11 mouse cellular contexts compared by ENCODE assay signal in the genomic region with DNA sequence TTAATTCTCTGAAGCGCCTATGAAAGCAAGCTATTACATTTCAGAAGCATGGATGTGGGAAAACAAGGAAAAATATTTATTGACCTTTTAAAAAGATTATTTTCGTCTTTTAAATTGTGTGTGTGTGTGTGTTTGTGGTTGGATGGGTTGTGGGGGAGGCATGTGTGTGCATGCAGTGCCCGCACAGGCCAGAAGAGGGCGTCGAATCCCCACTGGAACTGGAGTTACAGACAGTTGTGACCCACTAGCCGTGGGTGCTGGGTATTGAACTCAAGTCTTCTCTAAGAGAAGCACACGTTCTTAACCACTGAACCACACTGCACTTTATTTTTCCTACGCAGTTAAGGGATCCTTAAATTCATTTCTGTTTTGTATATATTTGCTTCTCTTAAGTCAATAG. TPM values are rescaled to one million over a fixed set of nuclear protein-coding genes. Genes with fewer than 3 reads are reported as not detected.
DNase-seq lines count a peak whose midpoint lies in the region; ATAC-seq and TF ChIP-seq lines count a peak whose summit lies in the region.
"Had no signal": no experiment of that assay in that cellular context is flagged by ENCODE, and none has a peak within 500 bp of the region (broad histone marks: within the 10 kb centered on the region; RNA-seq: fewer than 3 reads in every experiment).

No protein-coding gene starts in this region.

- no peak overlapping the region for H3K27ac ChIP-seq in cerebellum, adult 2 months (ENCODE audit: insufficient read depth, low read length)
- no peak overlapping the region for H3K27ac ChIP-seq in lung, embryonic 14.5 days (ENCODE audit: low read depth)
- H3K27ac ChIP-seq: midbrain, embryonic 12.5 days had no signal

- H3K9ac ChIP-seq in lung, embryonic 14.5 days = no peak overlapping the region
- H3K9ac ChIP-seq: midbrain, embryonic 12.5 days had no signal

- WGBS in cerebellum, adult 2 months = 65% methylated on average over 8 of the region's 8 CpGs
- WGBS in lung, embryonic 14.5 days = 58% methylated on average over 8 of the region's 8 CpGs

- no peaks in the 10 kb centered on the region for H3K27me3 ChIP-seq in cerebellum, adult 2 months (ENCODE audit: control insufficient read depth, insufficient read depth, low read length)
- no peaks in the 10 kb centered on the region for H3K27me3 ChIP-seq in lung, embryonic 14.5 days (ENCODE audit: insufficient read depth, low read length)
- no peaks in the 10 kb centered on the region for H3K27me3 ChIP-seq in myocyte (ENCODE audit: control insufficient read depth, insufficient read depth, insufficient read length)

- DNase-seq in cerebellum, adult 2 months = no peak
- DNase-seq in cerebellum, adult 11-12 months = no peak
- DNase-seq in lung, embryonic 14.5 days = peak; percentile 35
- DNase-seq in lung, postnatal 25 days (ENCODE audit: low spot score) = no peak
- peak; percentile 36 for DNase-seq in MN1 (ENCODE audit: low spot score)
- no peak for DNase-seq in gastrocnemius, postnatal 4 days (ENCODE audit: low spot score in 2 of 2)

- H3K4me3 ChIP-seq in cerebellum, adult 2 months (replicated peaks; ENCODE audit: insufficient read depth, low read depth, low read length) = no peak overlapping the region
- no peak overlapping the region for H3K4me3 ChIP-seq in lung, embryonic 14.5 days (ENCODE audit: low read depth, low read length)
- no peak overlapping the region for H3K4me3 ChIP-seq in myocyte
- H3K4me3 ChIP-seq: midbrain, embryonic 12.5 days had no signal

- TF ChIP-seq POLR2A in cerebellum, adult 2 months (IDR thresholded peaks at IDR 0.05; ENCODE audit: borderline replicate concordance, insufficient read depth, low read length) = no peak
- no peak for TF ChIP-seq POLR2A in myocyte (IDR thresholded peaks at IDR 0.05; ENCODE audit: insufficient read length, low read depth)

- TF ChIP-seq CTCF in cerebellum, adult 2 months (IDR thresholded peaks at IDR 0.05; ENCODE audit: borderline replicate concordance, insufficient read depth, low read depth, low read length) = peak; percentile 32; the same call in 1 of the 2 replicates
- peak; percentile 51 for TF ChIP-seq CTCF in lung, embryonic 14.5 days (IDR thresholded peaks at IDR 0.05; ENCODE audit: low read depth)

- ATAC-seq in lung, embryonic 14.5 days (ENCODE audit: insufficient read depth) = no peak
- no peak for ATAC-seq in erythroblast, adult 5-6 weeks (replicated peaks; ENCODE audit: low FRiP score, poor library complexity, severe bottlenecking)

- H3K36me3 ChIP-seq in lung, embryonic 14.5 days (ENCODE audit: insufficient read depth) = no peaks in the 10 kb centered on the region
- H3K36me3 ChIP-seq in myocyte (ENCODE audit: control insufficient read depth, insufficient read depth) = no peaks in the 10 kb centered on the region
- H3K36me3 ChIP-seq: midbrain, embryonic 12.5 days had no signal

- H3K4me2 ChIP-seq in lung, embryonic 14.5 days = no peak overlapping the region
- H3K4me2 ChIP-seq in myocyte (ENCODE audit: low read depth) = peak overlapping the region; percentile 65
- H3K4me2 ChIP-seq: midbrain, embryonic 12.5 days had no signal

- H3ac ChIP-seq in myocyte (ENCODE audit: control insufficient read depth, insufficient read length) = no peak overlapping the region

- H3K79me2 ChIP-seq in myocyte (ENCODE audit: control insufficient read depth, insufficient read depth) = no peaks in the 10 kb centered on the region

- H3K9me3 ChIP-seq in lung, embryonic 14.5 days (ENCODE audit: low read depth, low read length) = no peaks in the 10 kb centered on the region
- H3K9me3 ChIP-seq: midbrain, embryonic 12.5 days had no signal

- H3K4me1 ChIP-seq in cerebellum, adult 2 months (ENCODE audit: control insufficient read depth, insufficient read depth, low read length) = no peaks in the 10 kb centered on the region
- H3K4me1 ChIP-seq in lung, embryonic 14.5 days (ENCODE audit: insufficient read depth) = no peaks in the 10 kb centered on the region

TF ChIP-seq in myocyte, 11 proteins besides CTCF, POLR2A, EP300 and RAD21:
- no peak for TF ChIP-seq MYOG (IDR thresholded peaks at IDR 0.05; ENCODE audit: control insufficient read depth in 1 of 3, insufficient read depth in 1 of 3, insufficient read length in 2 of 3, low read depth in 2 of 3)
- TF ChIP-seq POLR2AphosphoS2 (IDR thresholded peaks at IDR 0.05; ENCODE audit: insufficient read length, low read depth) = no peak
- TF ChIP-seq SRF (IDR thresholded peaks at IDR 0.05; ENCODE audit: control insufficient read depth, insufficient read length, low read depth) = no peak
- no peak for TF ChIP-seq USF1 (IDR thresholded peaks at IDR 0.05; ENCODE audit: low read depth)
- TF ChIP-seq MYOD1 (IDR thresholded peaks at IDR 0.05; ENCODE audit: control insufficient read depth in 1 of 3, insufficient read length in 2 of 3, low read depth in 2 of 3) = no peak
- TF ChIP-seq MAX (IDR thresholded peaks at IDR 0.05; ENCODE audit: low read depth) = no peak
- no peak for TF ChIP-seq E2F4 (IDR thresholded peaks at IDR 0.05; ENCODE audit: insufficient read depth)
- no peak for TF ChIP-seq CEBPB (IDR thresholded peaks at IDR 0.05; ENCODE audit: insufficient read depth, poor library complexity, severe bottlenecking)
- no peak for TF ChIP-seq TCF3 (IDR thresholded peaks at IDR 0.05; ENCODE audit: insufficient read length, low read depth)
- no peak for TF ChIP-seq TCF12 (IDR thresholded peaks at IDR 0.05; ENCODE audit: insufficient read depth, poor library complexity, severe bottlenecking)
TF ChIP-seq in myocyte: peak in this region for 0.

RNA-seq across cellular contexts. Expression of a gene that starts 26.5 kb away (rescaled TPM):
- not detected in 2 replicates for polyA plus RNA-seq in cerebellum, adult 2 months (2012; rRNA removed)
- polyA plus RNA-seq in lung, embryonic 14.5 days (2014; fragmentation: Nextera tagmentation; extraction: Ambion mirVana) = not detected in 2 replicates
- 0.30 TPM for polyA plus RNA-seq in myocyte (2012; fragmentation: generic; extraction: Trizol)
- under 1 TPM in 1 of 2 experiments, not detected in 1; 0.44 TPM for total RNA-seq in gastrocnemius, postnatal 4 days (2021)
- not detected in 2 replicates for total RNA-seq in erythroblast, adult 5-6 weeks (2015; ENCODE audit: low replicate concordance)
- not detected in 2 replicates for total RNA-seq in erythroblast, adult 5-6 weeks (2017; ENCODE audit: low replicate concordance)
- total RNA-seq: heart, postnatal 14 days had no signal
- polyA plus RNA-seq: limb, embryonic 14.5 days; midbrain, embryonic 12.5 days had no signal

Comparison
In these comparisons a context has a peak if more than half of its experiments do, and no peak if none do; other contexts are left out.
1. DNase-seq: peak in lung, embryonic 14.5 days (single experiment) and MN1 (single experiment); none in cerebellum, adult 2 months (0 of 2), cerebellum, adult 11-12 months (single experiment), lung, postnatal 25 days (single experiment) and gastrocnemius, postnatal 4 days (0 of 2).